Mouse (Mus musculus) right cerebral cortex, adult 18-20 months (tissue): ENCODE results near the gene 0610010K14Rik.

Source experiments
- DNase-seq: peaks from one replicate; pipeline ENCODE4 v3.0.0; 2022; ENCODE audit warnings: mixed read lengths

The 0610010K14Rik gene

GRCm38 (mm10) chr11:70234497-70234896 lies 3.2 kb downstream of the 0610010K14Rik start:
- no peak for DNase-seq

DNA sequence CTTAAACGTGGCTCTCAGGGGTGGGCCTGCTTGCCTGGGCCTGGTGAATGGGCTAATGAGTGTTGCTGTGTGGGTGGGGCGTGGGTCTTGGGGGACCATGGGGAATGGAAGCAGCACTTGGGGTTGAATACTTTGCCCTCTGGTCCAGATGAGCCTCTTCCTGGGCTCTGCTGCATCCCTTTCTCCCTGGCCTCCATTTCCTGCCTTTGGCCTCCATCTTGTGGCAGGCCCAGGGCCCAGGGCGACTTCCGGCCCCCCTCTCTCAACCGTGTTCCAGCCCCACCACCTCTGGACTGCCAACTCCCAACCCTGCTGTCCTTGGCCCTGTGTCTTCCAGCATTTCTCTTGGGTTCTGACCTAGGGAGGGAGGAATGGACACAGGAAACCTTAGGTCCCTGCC lies 3.7 kb downstream of the 0610010K14Rik start:
- DNase-seq, result no peak

- no peak for DNase-seq
Measured at GRCm38 (mm10) chr11:70233016-70233415, 4.7 kb downstream of the 0610010K14Rik start.

- DNase-seq, result no peak
Measured at GRCm38 (mm10) chr11:70232546-70232945, 5.2 kb downstream of the 0610010K14Rik start.

- DNase-seq, result peak; percentile 74
Measured at GRCm38 (mm10) chr11:70230239-70230727, 7.4 kb downstream of the 0610010K14Rik start.

DNA sequence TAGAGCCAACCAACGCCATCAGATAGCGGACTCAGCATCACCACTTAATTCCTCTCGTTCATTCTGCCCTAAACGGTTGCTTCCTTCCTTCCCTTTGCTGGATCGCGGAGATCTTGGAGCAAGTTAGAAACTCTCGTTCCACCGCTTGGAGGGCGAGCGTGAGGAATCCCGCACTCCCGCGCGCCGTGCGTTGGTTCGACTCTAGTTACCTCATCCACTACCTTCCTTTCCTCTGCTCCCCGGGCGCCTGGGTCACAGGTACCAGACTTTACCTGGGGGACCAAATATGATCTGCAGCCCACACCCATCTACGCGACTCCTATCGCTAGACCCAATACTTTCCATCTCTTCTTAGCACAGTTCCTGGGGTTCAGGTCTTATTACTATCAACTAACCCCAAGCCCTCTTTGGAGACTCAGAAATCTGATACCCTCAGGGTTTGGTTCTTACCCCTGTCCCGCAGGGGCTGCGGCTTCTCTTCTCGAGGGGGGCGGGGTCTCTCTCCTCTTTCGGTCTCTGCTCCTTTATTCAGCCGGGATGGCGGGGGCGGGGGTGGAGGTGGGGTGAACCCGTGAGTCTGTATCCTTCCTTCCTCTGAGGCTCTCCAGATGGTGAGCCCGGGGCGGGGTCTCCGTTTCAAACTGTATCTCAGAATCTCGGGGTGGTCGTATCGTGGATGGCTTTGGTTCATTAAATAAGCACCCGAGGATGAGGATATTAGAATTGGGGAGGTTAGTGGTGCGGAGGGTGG lies 8.3 kb downstream of the 0610010K14Rik start, which contains the start of gene Bcl6b:
Gene Bcl6b (minus strand): TSS at position 539 of the 751 bp plus-strand sequence.
- no peak for DNase-seq

GRCm38 (mm10) chr11:70228828-70229227 lies 8.9 kb downstream of the 0610010K14Rik start:
- DNase-seq, result peak; percentile 80

DNA sequence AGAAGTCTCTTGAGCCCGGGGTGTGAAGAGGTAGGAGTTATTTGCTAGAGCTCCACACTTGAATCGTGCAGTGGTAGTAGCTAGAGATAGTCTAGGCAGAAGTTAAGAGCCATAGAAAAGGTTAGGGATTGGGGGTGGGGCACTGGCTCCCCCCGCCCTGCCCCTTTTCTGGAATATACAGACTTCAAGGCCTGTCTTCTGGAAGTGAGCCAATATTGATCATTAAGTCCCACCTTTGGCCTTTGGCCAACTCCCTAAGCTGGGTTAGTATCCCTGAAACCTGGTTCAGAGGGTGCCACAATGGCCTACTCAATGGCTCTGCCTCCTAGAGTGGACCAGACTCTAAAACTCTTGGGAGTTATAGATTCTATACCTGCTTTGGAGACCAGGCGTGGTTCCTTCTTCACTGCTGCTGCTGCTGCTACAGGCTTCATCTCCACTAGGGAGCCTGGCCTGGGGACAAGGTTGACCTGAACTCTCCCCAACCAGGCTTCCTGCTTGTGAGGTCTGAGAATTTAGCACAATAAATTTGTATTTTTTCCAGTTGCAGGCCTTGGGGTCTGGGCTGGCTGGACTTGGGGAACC lies 10.0 kb downstream of the 0610010K14Rik start:
- DNase-seq, result no peak

- no peak for DNase-seq
Measured at GRCm38 (mm10) chr11:70227126-70227525, 10.6 kb downstream of the 0610010K14Rik start.

GRCm38 (mm10) chr11:70226602-70226890 lies 11.2 kb downstream of the 0610010K14Rik start:
- no peak for DNase-seq

DNA sequence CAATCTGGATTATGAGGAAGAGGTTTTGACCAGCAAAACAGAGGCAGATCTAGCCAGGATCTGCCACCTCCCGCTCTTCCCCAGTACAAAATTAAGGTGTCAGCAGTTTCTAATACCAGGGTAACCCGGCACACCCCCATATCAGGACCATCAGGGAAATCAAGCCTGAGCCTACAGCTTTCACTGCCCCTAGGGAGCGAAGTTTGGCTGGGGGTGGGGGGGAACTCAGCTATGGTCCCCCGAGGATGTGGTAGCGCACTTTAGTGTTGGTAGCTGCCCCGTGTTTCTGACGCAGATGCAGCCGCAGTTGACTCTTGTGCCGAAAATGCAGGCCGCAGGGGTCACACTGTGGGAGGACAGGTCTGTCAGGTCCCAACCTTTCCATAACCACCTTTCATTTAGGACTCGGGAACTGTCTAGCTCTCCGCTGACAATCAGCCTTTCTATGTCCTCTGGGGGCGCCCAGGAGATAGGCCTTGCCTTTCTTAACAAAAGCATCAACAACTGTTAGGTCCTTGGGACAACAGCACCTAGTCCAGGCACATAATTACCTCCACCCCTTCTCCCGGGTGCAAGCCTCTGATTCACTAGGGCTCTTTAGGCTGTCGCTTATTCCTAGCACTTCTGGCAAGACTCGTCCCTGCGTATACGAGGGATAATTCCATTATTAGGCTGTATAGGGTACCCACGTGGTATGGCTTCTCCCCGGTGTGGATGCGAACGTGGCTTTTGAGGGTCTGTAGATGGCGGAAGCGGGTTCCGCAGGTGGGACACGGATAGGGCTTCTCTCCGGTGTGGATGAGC lies 11.7 kb downstream of the 0610010K14Rik start:
- no peak for DNase-seq

DNA sequence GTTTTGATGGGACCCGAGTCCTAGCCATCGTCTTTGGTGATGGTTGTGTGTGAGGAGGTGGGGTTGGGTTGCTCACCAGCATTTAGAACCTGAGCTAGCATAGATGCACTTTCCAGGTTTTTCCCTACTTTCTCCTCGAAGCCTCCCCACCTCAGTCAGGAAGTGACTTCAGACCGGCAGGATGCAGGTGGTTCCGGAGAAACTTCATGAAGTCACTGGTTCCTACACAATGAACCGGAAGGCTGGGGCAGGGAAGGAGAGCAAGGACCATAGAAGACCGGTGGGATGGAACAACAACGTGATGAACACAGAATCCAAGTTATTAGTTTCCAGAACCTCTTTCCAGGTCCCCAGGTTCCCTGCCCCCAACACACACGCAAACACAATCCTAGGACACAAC lies 14.0 kb downstream of the 0610010K14Rik start:
- no peak for DNase-seq

DNA sequence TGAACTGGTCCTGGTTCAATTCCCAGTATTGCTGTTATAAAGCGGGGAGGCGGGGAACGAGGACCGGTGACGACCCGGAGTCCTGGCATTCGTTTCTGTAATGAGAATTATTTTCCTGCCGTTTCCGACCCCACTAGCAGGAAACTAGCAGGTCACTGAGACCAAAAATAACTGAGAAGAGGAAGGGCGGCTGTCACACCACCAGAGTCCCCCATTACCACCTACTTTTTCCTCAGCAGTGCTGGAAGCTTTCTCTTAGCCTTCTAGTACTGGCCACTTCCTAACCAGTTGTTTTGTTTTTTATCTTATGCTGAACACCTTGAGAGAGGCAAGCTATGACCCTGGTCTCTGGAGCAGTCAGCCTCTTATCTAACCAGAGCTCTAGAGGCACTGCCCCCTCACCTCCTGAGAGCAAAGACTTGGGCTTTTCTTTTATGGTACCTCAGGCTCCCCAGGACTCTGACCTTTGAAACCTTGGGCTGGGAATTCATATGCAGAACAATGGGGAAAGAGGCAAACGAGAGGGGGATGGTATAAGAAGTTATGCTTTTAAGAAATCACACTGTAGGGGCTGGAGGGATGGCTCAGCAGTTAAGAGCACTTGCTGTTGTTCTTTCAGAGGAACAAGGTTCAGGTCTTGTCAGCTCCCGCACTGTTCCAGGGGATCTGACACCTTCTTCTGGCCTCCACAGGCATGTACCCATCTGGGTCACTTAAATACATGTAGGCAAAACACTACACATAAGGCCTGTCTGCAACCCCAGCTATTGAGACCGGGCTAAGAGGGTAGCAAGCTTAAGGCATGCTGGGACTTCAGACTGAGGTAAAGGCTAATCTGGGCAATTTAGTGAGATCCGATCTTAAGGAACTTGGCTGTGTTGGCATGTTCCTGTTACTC lies 15.9 kb downstream of the 0610010K14Rik start:
- DNase-seq, result no peak

GRCm38 (mm10) chr11:70220731-70221602 lies 16.7 kb downstream of the 0610010K14Rik start, which contains the start of gene Slc16a13:
Gene Slc16a13, minus strand, starts transcription at chr11:70221064.
- peak; percentile 96 for DNase-seq

- no peak for DNase-seq
Measured at GRCm38 (mm10) chr11:70220323-70220722, 17.4 kb downstream of the 0610010K14Rik start.

GRCm38 (mm10) chr11:70219873-70220272 lies 17.8 kb downstream of the 0610010K14Rik start:
- DNase-seq, result no peak

DNA sequence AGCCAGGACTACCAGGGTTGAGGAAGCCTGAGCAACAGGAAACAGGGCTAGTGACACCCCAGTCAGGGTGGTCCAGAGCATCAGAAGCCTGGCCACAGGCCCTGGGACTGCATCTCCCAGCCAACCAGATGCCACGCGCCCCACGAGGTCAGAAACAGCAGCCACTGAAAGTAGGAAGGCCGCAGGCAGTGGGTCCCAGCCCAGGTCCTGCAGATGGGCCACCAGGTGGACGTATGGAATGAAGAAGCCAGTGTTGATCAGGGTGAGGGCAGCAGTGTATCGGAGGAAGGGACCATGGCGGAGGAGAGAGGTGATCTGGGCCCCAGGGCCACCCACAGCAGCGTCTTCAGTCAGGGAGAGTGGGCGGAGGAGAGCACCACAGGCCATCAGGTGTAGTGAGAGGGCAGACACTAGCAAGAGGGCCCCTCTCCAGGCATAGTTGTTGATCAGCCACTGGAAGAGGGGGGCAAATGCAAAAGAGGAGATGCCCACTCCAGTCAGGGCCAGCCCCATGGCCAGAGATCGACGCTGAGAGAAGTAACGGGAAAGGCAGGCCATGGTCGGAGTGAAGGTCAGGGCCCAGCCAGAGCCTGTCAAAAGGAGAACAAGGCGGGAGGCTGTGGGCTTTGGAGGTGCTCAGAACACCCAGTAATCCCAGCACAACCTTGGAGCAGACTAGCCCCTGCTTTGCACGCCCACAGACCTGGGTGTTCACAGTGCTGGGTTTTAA lies 18.8 kb downstream of the 0610010K14Rik start:
- DNase-seq, result no peak

GRCm38 (mm10) chr11:70218039-70218438 lies 19.7 kb downstream of the 0610010K14Rik start:
- DNase-seq, result no peak

GRCm38 (mm10) chr11:70216103-70216502 lies 21.6 kb downstream of the 0610010K14Rik start:
- no peak for DNase-seq

DNA sequence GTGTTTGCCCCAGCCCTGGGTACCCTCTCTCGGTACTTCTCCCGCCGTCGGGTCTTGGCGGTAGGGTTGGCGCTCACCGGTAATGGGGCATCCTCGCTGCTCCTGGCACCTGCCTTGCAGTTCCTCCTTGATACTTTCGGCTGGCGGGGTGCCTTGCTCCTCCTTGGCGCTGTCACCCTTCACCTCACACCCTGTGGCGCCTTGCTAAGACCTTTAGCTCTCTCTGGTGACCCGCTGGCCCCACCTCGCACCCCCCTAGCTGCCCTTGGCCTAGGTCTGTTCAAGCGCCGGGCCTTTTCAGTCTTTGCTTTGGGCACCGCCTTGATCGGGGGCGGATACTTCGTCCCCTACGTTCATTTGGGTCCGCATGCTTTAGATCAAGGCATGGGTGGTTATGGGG lies 22.4 kb downstream of the 0610010K14Rik start:
- no peak for DNase-seq

GRCm38 (mm10) chr11:70214856-70215209 lies 22.9 kb downstream of the 0610010K14Rik start:
- DNase-seq, result no peak
